Mouse (Mus musculus) layer of hippocampus, adult 6 months (tissue): Measurements from ENCODE around the gene Esp24. TPM values are rescaled to one million over a fixed set of nuclear protein-coding genes. Genes with fewer than 3 reads are reported as not detected.

Experiments used
- long read RNA-seq, 2 experiments: library from polyadenylated mRNA; unstranded; transcript quantifications; one replicate each; pipeline ENCODE4 v2.0.0; 2019 to 2020
- polyA plus RNA-seq: library from polyadenylated mRNA; unstranded; fragments of <200 nt; fragmentation: Nextera tagmentation; gene quantifications from 2 replicates; pipeline ENCODE4 v1.2.3, GENCODE M21; 2021

The Esp24 gene
- polyA plus RNA-seq, result not detected in 2 replicates
- long read RNA-seq, experiment 1, result 0 reads
- long read RNA-seq, experiment 2, result 0 reads

GRCm38 (mm10) chr17:39036395-39036794, at the start of gene Esp24:
Gene Esp24 (plus strand): TSS chr17:39036695.

DNA sequence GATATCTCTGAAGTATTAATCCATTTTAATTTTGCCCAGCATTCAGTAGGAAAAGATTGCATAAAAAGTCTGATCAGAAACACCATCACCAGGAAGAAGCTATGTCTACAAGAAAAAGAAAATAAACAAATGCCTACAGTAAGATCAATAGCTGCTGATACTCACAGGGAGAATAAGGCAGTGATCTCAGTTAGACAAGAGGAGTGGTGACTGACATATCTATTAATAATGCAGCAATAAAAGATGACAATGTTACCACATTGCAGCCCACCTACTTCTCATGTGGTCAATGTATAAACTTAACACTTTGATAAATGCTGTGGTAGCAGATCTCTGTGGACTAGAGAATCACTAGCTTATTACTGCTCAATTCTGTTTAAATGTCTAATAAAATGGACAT, 6.7 kb downstream of the Esp24 start, which contains the start of gene Gm21903:
Gene Gm21903 (minus strand): TSS at position 101 of the 400 bp plus-strand sequence.

DNA sequence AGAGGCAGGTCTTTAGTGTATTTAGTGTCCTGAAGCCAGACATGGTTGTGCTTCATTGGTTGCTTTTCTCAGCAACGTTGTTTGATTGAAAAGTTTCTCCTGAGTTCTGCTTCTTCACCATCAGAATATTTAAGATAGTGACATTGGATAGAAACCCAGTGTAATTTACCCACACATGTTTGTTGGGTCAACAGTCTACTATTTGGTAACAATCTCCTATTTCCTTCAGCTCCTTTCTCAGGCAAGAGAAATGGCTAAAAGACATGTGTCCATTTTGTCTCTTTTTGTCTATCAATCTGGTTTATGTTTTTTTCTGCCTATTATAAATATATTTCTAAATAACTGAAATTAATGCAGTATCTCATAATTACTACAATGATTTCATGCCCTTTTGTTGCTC, 40.4 kb downstream of the Esp24 start, which contains the start of gene Esp23:
Gene Esp23 (minus strand): TSS at position 101 of the 400 bp plus-strand sequence.

Other genes starting within 250 kb of the Esp24 start
- not detected in 2 replicates for gene Gm21903, start 6.6 kb downstream of the Esp24 start, polyA plus RNA-seq
- not detected in 2 replicates for gene Esp23, start 40.3 kb downstream of the Esp24 start, polyA plus RNA-seq
- not detected in 2 replicates for gene Esp22, start 58.6 kb downstream of the Esp24 start, polyA plus RNA-seq